In the genomic region with DNA sequence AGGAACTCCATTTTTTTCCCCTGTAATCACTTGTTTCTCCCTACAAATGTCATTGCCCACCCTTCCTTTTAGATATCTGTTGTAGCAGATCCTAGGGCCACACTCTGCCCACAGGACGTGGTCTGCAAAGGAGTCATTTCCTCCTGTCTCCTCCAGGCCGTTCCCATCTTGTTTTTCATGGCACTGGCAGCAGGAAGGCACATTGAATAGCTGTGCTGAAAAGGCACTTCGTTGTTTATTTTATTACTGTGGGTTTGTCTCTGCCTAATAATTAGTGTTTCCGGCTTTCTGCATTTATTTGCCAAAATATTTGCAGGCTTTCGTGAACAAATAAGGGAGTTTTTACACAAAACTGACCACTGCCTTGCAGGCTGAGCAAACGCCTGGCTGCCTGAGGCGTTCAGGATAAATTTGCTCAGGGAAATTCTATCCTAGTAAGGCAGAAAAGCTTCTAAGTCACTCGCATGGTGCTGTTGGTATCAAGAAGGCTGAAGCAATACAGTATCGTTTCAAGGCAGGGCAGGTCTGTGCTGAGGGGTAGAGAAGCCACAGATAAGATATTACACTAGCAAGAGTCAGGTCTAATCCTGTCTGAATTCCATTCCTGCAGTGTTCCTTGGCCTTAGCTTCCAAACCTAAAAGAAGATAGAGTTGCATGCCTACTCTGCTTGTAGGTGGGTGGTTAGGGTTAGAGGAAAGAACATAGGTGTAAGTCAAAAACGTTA, we compare ENCODE assay signal across 7 mouse cellular contexts.
A peak's percentile ranks its signal among the peaks of the same experiment; 100 is the strongest.
DNase-seq lines count a peak whose midpoint lies in the region; ATAC-seq and TF ChIP-seq lines count a peak whose summit lies in the region.

No protein-coding gene starts in this region.

- TF ChIP-seq CTCF in cerebellum, adult 2 months (IDR thresholded peaks at IDR 0.05; ENCODE audit: borderline replicate concordance, insufficient read depth, low read depth, low read length) = no peak

- no peak for TF ChIP-seq POLR2A in cerebellum, adult 2 months (IDR thresholded peaks at IDR 0.05; ENCODE audit: borderline replicate concordance, insufficient read depth, low read length)

- H3K4me1 ChIP-seq in midbrain, embryonic 16.5 days (ENCODE audit: control insufficient read depth, insufficient read depth, low read length) = peaks cover 20% of the 10 kb centered on the region
- H3K4me1 ChIP-seq in midbrain, embryonic 11.5 days (ENCODE audit: control insufficient read depth, insufficient read depth, low read length) = no peaks in the 10 kb centered on the region
- peaks cover 43% of the 10 kb centered on the region for H3K4me1 ChIP-seq in liver, embryonic 15.5 days (replicated peaks)
- H3K4me1 ChIP-seq in cerebellum, adult 2 months (ENCODE audit: control insufficient read depth, insufficient read depth, low read length) = peaks cover 33% of the 10 kb centered on the region

- no peak overlapping the region for H3K9ac ChIP-seq in midbrain, embryonic 16.5 days (ENCODE audit: low read depth, low read length)
- no peak overlapping the region for H3K9ac ChIP-seq in midbrain, embryonic 11.5 days (ENCODE audit: low read length)
- no peak overlapping the region for H3K9ac ChIP-seq in liver, embryonic 15.5 days

- H3K36me3 ChIP-seq in midbrain, embryonic 16.5 days (ENCODE audit: control insufficient read depth, insufficient read depth, low read length) = no peaks in the 10 kb centered on the region
- no peaks in the 10 kb centered on the region for H3K36me3 ChIP-seq in midbrain, embryonic 11.5 days (ENCODE audit: control insufficient read depth, insufficient read depth, low read length)
- H3K36me3 ChIP-seq in liver, embryonic 15.5 days (replicated peaks) = no peaks in the 10 kb centered on the region

- ATAC-seq in midbrain, embryonic 16.5 days = no peak
- ATAC-seq in midbrain, embryonic 11.5 days (ENCODE audit: low FRiP score) = no peak
- ATAC-seq in liver, embryonic 15.5 days (ENCODE audit: insufficient read depth) = peak; percentile 69

- no peaks in the 10 kb centered on the region for H3K9me3 ChIP-seq in midbrain, embryonic 16.5 days (replicated peaks; ENCODE audit: control insufficient read depth, low read length, poor library complexity, severe bottlenecking)
- no peaks in the 10 kb centered on the region for H3K9me3 ChIP-seq in midbrain, embryonic 11.5 days (ENCODE audit: control insufficient read depth, low read length)
- no peaks in the 10 kb centered on the region for H3K9me3 ChIP-seq in liver, embryonic 15.5 days (replicated peaks)

- H3K4me2 ChIP-seq in midbrain, embryonic 16.5 days (ENCODE audit: low read length) = no peak overlapping the region
- H3K4me2 ChIP-seq in midbrain, embryonic 11.5 days = no peak overlapping the region
- no peak overlapping the region for H3K4me2 ChIP-seq in liver, embryonic 15.5 days

- no peak overlapping the region for H3K4me3 ChIP-seq in midbrain, embryonic 16.5 days (ENCODE audit: low read depth, low read length)
- no peak overlapping the region for H3K4me3 ChIP-seq in midbrain, embryonic 11.5 days (ENCODE audit: low read depth, low read length)
- no peak overlapping the region for H3K4me3 ChIP-seq in liver, embryonic 15.5 days (replicated peaks)
- no peak overlapping the region for H3K4me3 ChIP-seq in cerebellum, adult 2 months (replicated peaks; ENCODE audit: insufficient read depth, low read depth, low read length)

- WGBS in midbrain, embryonic 16.5 days = 74% methylated on average over 10 of the region's 10 CpGs
- 84% methylated on average over 10 of the region's 10 CpGs for WGBS in midbrain, embryonic 11.5 days
- WGBS in liver, embryonic 15.5 days (ENCODE audit: insufficient replicate concordance) = 12% methylated on average over 10 of the region's 10 CpGs
- WGBS in cerebellum, adult 2 months = 77% methylated on average over 10 of the region's 10 CpGs

- H3K27ac ChIP-seq in midbrain, embryonic 16.5 days (ENCODE audit: low read length) = peak overlapping the region; percentile 17; the same call in 1 of the 2 replicates
- H3K27ac ChIP-seq in midbrain, embryonic 11.5 days (ENCODE audit: low read depth, low read length) = no peak overlapping the region
- peak overlapping the region; percentile 48; the same call in 1 of the 2 replicates for H3K27ac ChIP-seq in liver, embryonic 15.5 days (replicated peaks)
- H3K27ac ChIP-seq in cerebellum, adult 2 months (ENCODE audit: insufficient read depth, low read length) = no peak overlapping the region

- no peaks in the 10 kb centered on the region for H3K27me3 ChIP-seq in midbrain, embryonic 16.5 days (ENCODE audit: control insufficient read depth, insufficient read depth, low read depth, low read length)
- no peaks in the 10 kb centered on the region for H3K27me3 ChIP-seq in midbrain, embryonic 11.5 days (ENCODE audit: control insufficient read depth, insufficient read depth, low read length)
- H3K27me3 ChIP-seq in liver, embryonic 15.5 days = no peaks in the 10 kb centered on the region
- no peaks in the 10 kb centered on the region for H3K27me3 ChIP-seq in cerebellum, adult 2 months (ENCODE audit: control insufficient read depth, insufficient read depth, low read length)

- DNase-seq in midbrain, embryonic 11.5 days (ENCODE audit: low spot score, missing footprints) = no peak
- DNase-seq in kidney, adult 11 months = peak; percentile 56
- DNase-seq in cerebellum, adult 2 months = no peak
- no peak for DNase-seq in left cerebral cortex, adult 8-10 months (ENCODE audit: low spot score in 2 of 2)
- DNase-seq in cerebellum, adult 9-11 months = no peak

Comparison
In these comparisons a context has a peak if more than half of its experiments do, and no peak if none do; other contexts are left out.
1. H3K27ac ChIP-seq: peak in midbrain, embryonic 16.5 days (single experiment) and liver, embryonic 15.5 days (single experiment); none in midbrain, embryonic 11.5 days (single experiment) and cerebellum, adult 2 months (single experiment).